Mouse (Mus musculus) liver, adult (tissue): ENCODE data around the gene Sdk2.

Experiments used
- GATA4 ChIP-seq: IDR thresholded peaks from 2 replicates; pipeline ENCODE4 v1.6.1; 2014; ENCODE audit warnings: mild to moderate bottlenecking, low read length; ENCODE audit not compliant: insufficient replicate concordance

The Sdk2 gene

GRCm38 (mm10) chr11:113928291-113928690, 138.6 kb downstream of the Sdk2 start:
- TF ChIP-seq GATA4: no peak

GRCm38 (mm10) chr11:113927826-113928225, 139.0 kb downstream of the Sdk2 start:
- no peak for TF ChIP-seq GATA4

- TF ChIP-seq GATA4: no peak
Measured at GRCm38 (mm10) chr11:113927231-113927630, 139.6 kb downstream of the Sdk2 start.

DNA sequence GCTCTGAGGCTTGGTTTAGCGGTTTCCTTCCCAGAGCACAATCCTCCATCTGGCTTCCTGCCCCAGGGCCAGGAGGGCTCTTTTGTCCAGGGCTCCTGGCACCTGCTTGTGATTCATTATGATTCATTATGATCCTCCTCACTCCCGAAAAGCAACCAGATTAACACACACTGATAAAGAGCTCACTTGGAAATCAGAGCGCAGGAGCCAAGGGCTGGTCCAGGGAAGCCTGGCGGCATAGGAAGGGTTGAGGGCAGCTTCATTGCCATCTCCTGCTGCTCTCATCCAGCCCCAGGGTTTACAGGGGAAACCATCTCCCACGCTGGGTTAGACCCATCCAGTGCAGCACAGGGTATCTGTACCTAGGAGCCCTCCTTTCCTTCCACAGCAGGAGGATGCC, 143.7 kb downstream of the Sdk2 start:
- no peak for TF ChIP-seq GATA4

DNA sequence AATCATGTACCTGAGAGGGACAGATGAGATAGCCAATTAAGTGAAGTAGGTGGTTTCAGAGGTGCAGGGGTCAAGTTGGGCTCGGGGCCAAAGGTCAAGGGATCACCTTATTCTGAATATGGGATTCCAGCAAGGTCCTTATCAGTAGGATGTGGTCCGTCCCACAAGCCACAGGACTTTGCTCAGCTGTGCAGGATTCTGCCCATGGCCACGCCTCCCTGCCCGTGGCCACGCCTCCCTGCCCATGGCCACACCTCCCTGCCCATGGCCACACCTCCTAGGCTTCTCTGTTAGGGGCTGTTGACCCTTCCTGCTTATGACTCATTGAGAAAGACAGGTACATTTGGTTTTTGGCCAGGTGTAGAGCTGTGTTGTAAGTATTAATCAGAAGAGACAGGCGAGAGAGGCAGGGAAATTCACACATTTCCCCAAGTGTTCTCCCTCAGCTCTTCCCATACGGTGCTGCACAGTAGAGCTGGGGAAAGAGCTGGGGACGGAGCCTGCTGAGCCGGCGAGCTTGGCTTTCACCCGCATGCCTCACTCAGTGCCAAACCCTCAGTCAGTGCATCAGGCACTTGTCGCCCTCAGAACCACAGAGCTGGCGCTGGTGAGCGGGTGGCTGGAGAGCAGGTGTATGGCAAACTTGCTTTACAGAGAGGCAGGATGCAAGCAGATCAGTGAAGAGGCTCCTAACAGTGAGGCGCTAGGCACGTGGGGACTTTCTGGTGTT, 163.6 kb downstream of the Sdk2 start:
- no peak for TF ChIP-seq GATA4

DNA sequence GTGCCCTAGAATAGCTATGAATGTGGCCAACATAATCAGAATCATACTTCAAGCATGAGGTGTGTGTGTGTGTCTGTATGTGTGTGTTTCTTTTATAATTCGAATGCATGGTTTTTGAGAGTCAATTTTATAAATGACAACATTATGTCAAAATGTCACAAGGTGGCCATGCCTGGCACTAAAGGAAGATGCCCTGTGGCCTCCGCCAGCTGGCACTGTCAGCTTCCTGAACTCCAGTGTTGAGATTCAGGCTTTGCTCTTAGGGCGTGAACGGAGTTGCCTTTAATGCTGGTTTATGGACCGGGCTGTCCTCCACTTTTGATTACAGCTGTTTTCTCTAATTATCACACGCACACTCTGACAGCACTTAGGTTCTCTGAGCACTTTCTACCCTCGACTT, 164.9 kb downstream of the Sdk2 start:
- no peak for TF ChIP-seq GATA4

DNA sequence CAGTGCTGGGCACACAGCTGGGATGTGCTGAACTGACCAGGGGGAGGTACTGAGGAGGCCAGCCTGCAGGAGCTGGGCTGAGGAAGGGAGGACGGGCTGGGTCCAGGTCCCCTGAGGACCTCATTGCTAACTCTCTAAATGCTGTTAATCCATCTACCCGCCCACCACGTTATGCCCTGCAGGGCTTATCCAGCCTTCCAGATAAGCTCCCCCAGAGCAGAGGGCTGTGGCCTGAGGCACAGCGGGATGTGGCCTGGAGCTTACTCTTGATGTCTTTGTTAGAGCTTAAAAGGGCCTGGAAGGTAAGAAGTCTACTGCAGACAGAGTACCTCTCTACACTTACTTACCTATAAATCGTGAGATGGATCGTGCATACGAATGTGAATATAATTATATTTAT, 168.2 kb downstream of the Sdk2 start:
- no peak for TF ChIP-seq GATA4

DNA sequence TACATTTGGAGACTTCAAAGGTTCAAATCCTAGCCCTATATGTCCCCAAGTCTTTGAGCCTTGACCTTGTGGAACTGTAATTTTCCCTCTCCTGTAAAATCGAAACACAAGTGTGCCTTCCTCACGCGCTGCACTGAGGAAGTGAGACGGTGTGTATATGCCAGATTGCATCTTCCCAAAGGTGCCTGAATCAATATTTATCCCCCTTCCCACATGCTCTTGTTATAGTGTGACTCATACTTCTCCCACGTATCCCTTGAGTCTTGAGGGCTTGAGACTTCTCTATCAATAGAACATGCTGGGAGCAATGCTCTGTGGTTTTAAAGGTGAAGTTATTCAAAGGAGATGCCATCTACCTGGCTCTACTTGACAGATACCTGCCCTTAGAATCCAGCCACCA, 170.8 kb downstream of the Sdk2 start:
- TF ChIP-seq GATA4: no peak

- TF ChIP-seq GATA4: no peak
Measured at GRCm38 (mm10) chr11:113892924-113893323, 173.9 kb downstream of the Sdk2 start.

DNA sequence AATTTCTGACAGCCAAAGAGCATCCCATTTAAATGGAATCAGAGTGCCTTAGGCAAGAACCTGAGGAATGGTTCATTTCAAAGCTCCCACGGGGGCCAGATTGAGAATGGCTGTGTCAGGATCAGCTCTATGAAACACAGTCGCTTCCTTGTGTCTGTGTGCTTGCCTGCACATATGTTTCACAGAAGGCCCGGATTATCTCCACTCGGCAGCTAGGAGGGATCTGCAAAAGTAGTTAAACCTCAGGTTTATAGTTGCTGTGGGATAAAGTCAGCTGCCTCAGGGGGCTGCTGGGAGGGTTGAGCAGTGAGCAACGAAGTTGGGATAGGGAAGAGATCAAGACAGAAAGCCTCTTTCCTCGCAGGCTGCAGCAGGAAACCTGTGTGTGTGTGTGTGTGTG, 174.8 kb downstream of the Sdk2 start:
- TF ChIP-seq GATA4: no peak

DNA sequence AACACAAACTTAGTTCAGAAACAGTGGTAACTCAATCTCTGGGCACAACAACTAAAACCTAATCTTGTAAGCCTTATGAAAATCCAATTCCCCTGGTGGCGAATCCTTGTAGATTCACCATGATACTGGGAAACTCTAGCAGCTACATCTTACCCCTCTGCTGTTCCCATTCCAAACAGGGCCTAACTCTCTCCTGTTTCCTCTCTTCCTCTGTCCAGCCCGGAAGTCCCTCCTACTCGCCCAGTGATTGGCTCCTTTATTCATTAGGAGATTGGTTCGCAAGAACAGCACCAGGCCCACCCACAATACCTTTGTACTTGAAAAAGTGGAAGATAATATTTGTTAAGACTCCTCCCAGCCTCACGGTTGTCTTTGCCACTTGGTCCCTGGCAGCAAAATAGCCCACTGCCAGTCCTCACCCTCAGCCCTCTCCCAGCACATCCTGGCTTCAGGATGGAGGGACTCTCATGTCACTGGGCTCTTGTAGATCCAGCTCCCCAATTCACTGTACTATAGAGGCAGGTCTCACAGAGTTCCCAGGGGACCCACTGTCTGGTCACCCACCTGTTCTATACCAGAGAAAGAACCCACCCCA, 178.6 kb downstream of the Sdk2 start:
- TF ChIP-seq GATA4: no peak

GRCm38 (mm10) chr11:113886299-113886698, 180.5 kb downstream of the Sdk2 start:
- no peak for TF ChIP-seq GATA4

- TF ChIP-seq GATA4: no peak
Measured at GRCm38 (mm10) chr11:113884962-113885361, 181.9 kb downstream of the Sdk2 start.

DNA sequence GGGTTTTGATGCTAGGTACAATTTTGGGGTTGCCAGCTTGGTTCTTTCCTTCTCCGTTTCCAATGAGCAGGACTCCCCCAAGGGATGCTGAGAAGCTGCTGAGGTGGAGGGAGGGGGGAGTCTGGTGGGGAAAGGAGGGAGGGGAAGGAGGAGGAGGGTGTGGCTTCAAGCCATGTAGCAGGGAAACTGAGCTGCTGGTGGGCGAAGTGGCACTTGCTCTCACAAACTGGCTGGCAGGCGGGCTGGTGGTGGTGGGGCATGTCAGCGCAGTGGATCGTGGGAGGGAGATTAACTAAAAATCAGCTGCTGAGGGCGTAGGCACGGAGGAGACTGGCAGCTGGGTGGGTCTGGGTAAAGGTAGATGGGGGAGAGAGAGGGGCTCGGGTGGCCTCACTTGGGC, 183.8 kb downstream of the Sdk2 start:
- no peak for TF ChIP-seq GATA4

DNA sequence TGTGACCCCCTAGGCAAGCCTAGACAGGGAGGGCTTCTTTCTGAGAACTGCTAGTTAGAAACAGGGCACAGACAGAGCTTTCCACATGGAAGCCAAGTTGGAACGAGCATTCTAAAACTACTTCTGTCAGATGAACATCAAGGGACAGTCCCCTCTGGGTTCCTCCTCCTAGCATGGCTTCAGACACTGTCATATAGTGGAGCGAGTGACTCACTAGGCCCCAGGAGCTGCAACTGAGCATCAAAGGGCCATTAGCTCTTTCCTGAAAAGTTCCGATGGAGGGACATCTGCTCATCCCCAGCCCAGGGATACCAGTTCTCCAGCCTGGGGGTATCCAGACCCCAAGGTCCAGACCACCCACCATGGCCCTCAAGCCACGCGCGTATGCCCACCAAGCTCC, 185.0 kb downstream of the Sdk2 start:
- TF ChIP-seq GATA4: no peak

DNA sequence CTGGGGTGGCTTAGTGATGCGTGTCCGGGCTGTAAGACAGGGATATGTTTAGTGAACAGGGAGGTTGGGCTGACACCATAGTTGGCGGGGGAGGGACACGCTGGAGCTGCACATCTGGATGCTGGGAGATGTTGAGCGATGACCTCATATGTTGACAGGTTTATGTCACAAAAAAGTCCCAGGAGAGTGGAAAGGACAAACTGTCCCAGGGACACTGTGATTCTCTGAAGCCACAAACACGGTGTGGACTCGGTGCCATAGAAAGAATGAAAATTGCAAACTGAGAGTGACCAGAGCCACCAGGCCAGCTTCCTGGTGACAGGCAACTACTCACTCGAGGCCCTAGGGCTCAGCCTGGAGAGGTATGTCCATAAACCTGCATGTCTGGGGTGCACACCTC, 199.8 kb downstream of the Sdk2 start:
- no peak for TF ChIP-seq GATA4

DNA sequence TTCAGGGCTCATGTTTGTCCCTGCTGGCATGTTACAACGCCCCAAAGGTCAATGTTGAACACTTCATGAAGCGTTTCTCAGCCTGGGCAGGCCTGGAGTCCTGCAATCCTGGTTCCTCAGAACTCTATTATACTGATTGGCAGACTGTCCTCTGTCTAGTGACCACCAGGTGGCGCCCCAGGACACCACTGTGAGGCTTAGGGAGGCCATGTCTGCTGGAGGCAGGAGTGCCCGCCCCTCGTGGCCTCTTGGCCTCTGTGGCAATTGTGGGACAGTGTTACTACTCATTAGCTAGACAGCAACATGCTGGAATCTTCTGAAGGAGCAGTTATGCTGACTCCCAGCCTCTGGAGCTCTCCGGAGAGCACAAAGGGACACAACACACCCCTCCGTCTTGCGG, 201.2 kb downstream of the Sdk2 start:
- TF ChIP-seq GATA4: no peak

DNA sequence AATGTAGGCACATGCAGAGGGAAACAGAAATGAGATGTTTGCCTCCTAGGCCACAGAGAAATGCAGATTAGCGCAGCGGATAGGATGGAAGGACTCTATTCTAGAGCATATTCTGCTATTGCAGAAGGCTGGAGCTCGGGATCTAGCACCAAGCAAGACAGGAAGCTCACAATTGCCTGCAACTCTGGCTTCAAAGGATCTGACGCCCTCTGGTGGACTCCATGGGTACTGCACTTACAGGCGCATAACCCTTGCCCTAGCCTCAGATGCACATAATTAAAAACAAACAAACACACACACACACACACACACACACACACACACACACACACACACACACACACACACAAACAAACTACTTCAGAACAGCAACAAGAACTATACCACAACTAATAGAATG, 203.4 kb downstream of the Sdk2 start:
- no peak for TF ChIP-seq GATA4

GRCm38 (mm10) chr11:113855661-113856060, 211.2 kb downstream of the Sdk2 start:
- TF ChIP-seq GATA4: no peak
